Mouse (Mus musculus): ENCODE results near the gene Zfp846. TPM values are rescaled to one million over a fixed set of nuclear protein-coding genes. Genes with fewer than 3 reads are reported as not detected.

Zfp846 gene
- polyA plus RNA-seq, 1 experiment from 2014 or later: 46.4 TPM

GRCm38 (mm10) chr9:20641501-20641900 lies 60.4 kb downstream of the Zfp846 start:
- Histone ChIP-seq H3K4me3 (peak overlapping the region; percentile 94), H3K9ac (peak overlapping the region; percentile 94), H3K9me3 (no peaks in the 10 kb centered on the region), H3K27ac (peak overlapping the region; percentile 95), H3K27me3 (no peaks in the 10 kb centered on the region), H3K4me1 (replicated peaks) (peaks cover 47% of the 10 kb centered on the region), H3K36me3 (peaks cover 29% of the 10 kb centered on the region), H3K4me2 (peak overlapping the region; percentile 97)
- WGBS: 36% methylated on average over 6 of the region's 6 CpGs
- no peak for ATAC-seq (ENCODE audit: low FRiP score)

GRCm38 (mm10) chr9:20642101-20642895 lies 61.2 kb downstream of the Zfp846 start, which contains the start of gene Ubl5:
Ubl5 (plus strand) TSS chr9:20642878.
- WGBS: under 1% methylated on average over 51 of the region's 51 CpGs
- H3K4me2 ChIP-seq: peak within 1 kb of the TSS; percentile 97
- no peaks in the 10 kb centered on the region for H3K9me3 ChIP-seq
- peaks cover 33% of the 10 kb centered on the region for H3K36me3 ChIP-seq
- H3K27ac ChIP-seq: peak within 1 kb of the TSS; percentile 95
- peak; percentile 92 for ATAC-seq (ENCODE audit: low FRiP score)
- peak within 1 kb of the TSS; percentile 94 for H3K4me3 ChIP-seq
- peaks cover 49% of the 10 kb centered on the region for H3K4me1 ChIP-seq (replicated peaks)
- peak within 1 kb of the TSS; percentile 94 for H3K9ac ChIP-seq
- H3K27me3 ChIP-seq: no peaks in the 10 kb centered on the region

GRCm38 (mm10) chr9:20642896-20643466 lies 61.9 kb downstream of the Zfp846 start:
- H3K27ac ChIP-seq: peak overlapping the region; percentile 95
- WGBS: under 1% methylated on average over 30 of the region's 30 CpGs
- H3K9ac ChIP-seq: peak overlapping the region; percentile 94
- H3K4me3 ChIP-seq: peak overlapping the region; percentile 94
- peak overlapping the region; percentile 97 for H3K4me2 ChIP-seq
- H3K4me1 ChIP-seq (replicated peaks): peaks cover 49% of the 10 kb centered on the region
- no peaks in the 10 kb centered on the region for H3K27me3 ChIP-seq
- peaks cover 32% of the 10 kb centered on the region for H3K36me3 ChIP-seq
- peak; percentile 83 for ATAC-seq (ENCODE audit: low FRiP score)
- H3K9me3 ChIP-seq: no peaks in the 10 kb centered on the region

- H3K9me3 ChIP-seq: no peaks in the 10 kb centered on the region
- H3K4me2 ChIP-seq: peak overlapping the region; percentile 97
- H3K27ac ChIP-seq: peak overlapping the region; percentile 95
- WGBS: 12% methylated on average over 13 of the region's 13 CpGs
- H3K36me3 ChIP-seq: peaks cover 32% of the 10 kb centered on the region
- ATAC-seq (ENCODE audit: low FRiP score): no peak
- H3K27me3 ChIP-seq: no peaks in the 10 kb centered on the region
- peak overlapping the region; percentile 94 for H3K4me3 ChIP-seq
- peak overlapping the region; percentile 94 for H3K9ac ChIP-seq
- peaks cover 49% of the 10 kb centered on the region for H3K4me1 ChIP-seq (replicated peaks)
Measured at GRCm38 (mm10) chr9:20643781-20644180, 62.7 kb downstream of the Zfp846 start.

- H3K27ac ChIP-seq: peak within 1 kb of the TSS; percentile 95
- H3K4me2 ChIP-seq: peak within 1 kb of the TSS; percentile 97
- H3K36me3 ChIP-seq: peaks cover 34% of the 10 kb centered on the region
- peak; percentile 18; the same call in 1 of the 2 replicates for ATAC-seq (ENCODE audit: low FRiP score)
- no peaks in the 10 kb centered on the region for H3K27me3 ChIP-seq
- WGBS: under 1% methylated on average over 43 of the region's 43 CpGs
- H3K9me3 ChIP-seq: no peaks in the 10 kb centered on the region
- peak within 1 kb of the TSS; percentile 94 for H3K9ac ChIP-seq
- peak within 1 kb of the TSS; percentile 94 for H3K4me3 ChIP-seq
- H3K4me1 ChIP-seq (replicated peaks): peaks cover 44% of the 10 kb centered on the region
Measured at GRCm38 (mm10) chr9:20644360-20645081, 63.4 kb downstream of the Zfp846 start, which contains the start of gene Fbxl12. Fbxl12 (minus strand) TSS chr9:20644767.

GRCm38 (mm10) chr9:20645121-20645520 lies 64.0 kb downstream of the Zfp846 start:
- Histone ChIP-seq H3K36me3 (peaks cover 36% of the 10 kb centered on the region), H3K9ac (peak overlapping the region; percentile 94), H3K9me3 (no peaks in the 10 kb centered on the region), H3K27ac (peak overlapping the region; percentile 95), H3K4me2 (peak overlapping the region; percentile 97), H3K27me3 (no peaks in the 10 kb centered on the region), H3K4me1 (replicated peaks) (peaks cover 38% of the 10 kb centered on the region), H3K4me3 (peak overlapping the region; percentile 94)
- ATAC-seq (ENCODE audit: low FRiP score): no peak
- 6% methylated on average over 17 of the region's 17 CpGs for WGBS

GRCm38 (mm10) chr9:20651602-20652259 lies 70.6 kb downstream of the Zfp846 start, which contains the start of gene Pin1:
Pin1 (plus strand) TSS chr9:20652095.
- Histone ChIP-seq H3K4me3 (peak within 1 kb of the TSS; percentile 95), H3K27me3 (no peaks in the 10 kb centered on the region), H3K4me2 (peak within 1 kb of the TSS; percentile 82), H3K27ac (peak within 1 kb of the TSS; percentile 72), H3K9me3 (no peaks in the 10 kb centered on the region), H3K36me3 (peaks cover 56% of the 10 kb centered on the region), H3K9ac (peak within 1 kb of the TSS; percentile 93), H3K4me1 (replicated peaks) (peaks cover 48% of the 10 kb centered on the region)
- WGBS: under 1% methylated on average over 44 of the region's 45 CpGs
- ATAC-seq (ENCODE audit: low FRiP score): peak; percentile 99

- H3K4me3 ChIP-seq: peak overlapping the region; percentile 95
- H3K4me2 ChIP-seq: peak overlapping the region; percentile 82
- no peaks in the 10 kb centered on the region for H3K9me3 ChIP-seq
- H3K4me1 ChIP-seq (replicated peaks): peaks cover 54% of the 10 kb centered on the region
- peak; percentile 48; the same call in 1 of the 2 replicates for ATAC-seq (ENCODE audit: low FRiP score)
- peak overlapping the region; percentile 25 for H3K27ac ChIP-seq
- peak overlapping the region; percentile 93 for H3K9ac ChIP-seq
- no peaks in the 10 kb centered on the region for H3K27me3 ChIP-seq
- H3K36me3 ChIP-seq: peaks cover 56% of the 10 kb centered on the region
- under 1% methylated on average over 25 of the region's 25 CpGs for WGBS
Measured at GRCm38 (mm10) chr9:20652260-20652658, 71.2 kb downstream of the Zfp846 start.

GRCm38 (mm10) chr9:20653859-20654258 lies 72.8 kb downstream of the Zfp846 start:
- over 99% methylated on average over 3 of the region's 3 CpGs for WGBS
- ATAC-seq (ENCODE audit: low FRiP score): no peak
- Histone ChIP-seq H3K27me3 (no peaks in the 10 kb centered on the region), H3K27ac (no peak overlapping the region), H3K9me3 (no peaks in the 10 kb centered on the region), H3K4me1 (replicated peaks) (peaks cover 58% of the 10 kb centered on the region), H3K4me2 (peak overlapping the region; percentile 82; the same call in 1 of the 2 replicates), H3K9ac (no peak overlapping the region), H3K4me3 (no peak overlapping the region), H3K36me3 (peaks cover 57% of the 10 kb centered on the region)

Measured in hindbrain, embryonic 13.5 days (tissue).